Mouse (Mus musculus) telencephalon, adult 2 months (tissue): Measurements from ENCODE around the gene Gm6034.
"Not testable (repeated sequence)": the region's sequence is repeated elsewhere in the genome, so short reads cannot be mapped to it uniquely, and the experiment has no call there.

Experiments
- DNase-seq: peaks from one replicate; pipeline ENCODE4 v3.0.0-alpha.2; 2011; ENCODE audit warnings: low read depth, low spot score

Gm6034 gene

DNA sequence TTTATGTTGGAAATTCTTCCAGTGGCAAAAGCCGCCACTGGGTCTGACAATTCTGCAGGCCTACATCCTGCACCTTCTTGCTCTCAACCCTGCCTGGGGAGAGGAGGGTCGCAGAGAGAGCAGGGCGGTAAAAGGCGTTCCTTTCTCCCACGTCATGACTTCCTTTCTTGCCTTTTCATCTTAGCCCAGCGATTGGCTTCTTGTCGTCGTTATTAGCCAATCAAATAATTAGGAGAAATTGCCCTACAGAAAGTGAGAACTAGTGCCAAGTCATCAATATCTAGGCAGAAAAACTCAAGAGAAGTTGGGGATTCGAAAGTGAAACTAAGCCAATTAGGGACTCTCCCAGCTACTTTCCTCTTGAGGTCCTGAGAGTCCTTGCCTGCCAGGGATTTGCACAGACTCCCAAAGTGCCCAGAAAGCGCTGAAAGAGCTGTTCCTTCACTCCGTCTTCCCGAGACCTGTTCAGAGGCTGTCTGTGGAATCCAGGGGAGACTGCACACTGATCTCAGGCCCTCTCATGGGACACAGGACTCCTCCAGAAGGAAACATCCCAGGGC is at the start of gene Gm6034, which contains the start of gene H2-T22:
Gene Gm6034 (plus strand): TSS at position 352 of the 560 bp plus-strand sequence.
Gene H2-T22 (minus strand): TSS at position 138 of the 560 bp plus-strand sequence.
- peak; percentile 93 for DNase-seq

DNA sequence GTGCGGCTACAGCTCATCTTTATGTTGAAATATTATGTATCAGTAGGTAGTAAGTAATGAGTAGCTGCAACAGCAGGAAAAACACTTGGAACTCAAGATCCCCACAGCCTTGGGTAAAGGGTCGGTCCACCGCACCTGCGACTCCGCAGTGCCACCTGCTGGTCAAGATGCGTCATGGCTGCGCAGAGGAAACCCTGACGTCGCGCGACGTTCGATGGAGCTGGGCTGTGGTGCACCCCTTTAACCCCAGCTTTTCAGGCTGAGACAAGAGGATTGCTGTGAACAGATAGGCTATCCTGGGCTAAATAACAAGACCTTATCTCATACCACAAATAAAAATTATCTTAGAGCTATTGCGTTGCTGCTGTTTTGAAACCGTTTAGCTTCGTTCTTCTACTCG is 49.1 kb upstream of the Gm6034 start:
- DNase-seq = peak; percentile 69

GRCm38 (mm10) chr17:35994175-35994878 is 48.4 kb upstream of the Gm6034 start:
- DNase-seq = peak; percentile 90

- DNase-seq = no peak
Measured at GRCm38 (mm10) chr17:35994879-35995240, 47.9 kb upstream of the Gm6034 start.

DNA sequence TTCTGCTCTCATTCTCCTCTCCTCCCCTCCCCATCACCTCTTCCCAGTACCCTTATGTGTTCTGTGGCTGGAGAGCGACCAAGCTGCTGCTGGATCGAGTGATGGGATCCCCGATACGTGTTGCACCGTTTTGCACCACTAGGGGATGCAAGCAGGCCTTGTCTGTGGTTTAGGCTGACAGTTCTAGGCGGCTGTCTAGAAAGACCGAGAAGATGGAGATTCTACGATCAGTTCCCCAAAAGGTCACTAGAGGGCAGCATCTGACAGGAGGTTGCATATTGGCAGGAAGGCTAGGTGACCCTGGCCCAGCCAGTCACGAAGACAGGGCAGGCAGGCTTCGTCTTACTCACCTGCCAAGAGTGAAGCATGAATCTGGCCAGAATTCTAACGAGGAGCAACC is 45.8 kb upstream of the Gm6034 start:
- peak; percentile 91 for DNase-seq

DNA sequence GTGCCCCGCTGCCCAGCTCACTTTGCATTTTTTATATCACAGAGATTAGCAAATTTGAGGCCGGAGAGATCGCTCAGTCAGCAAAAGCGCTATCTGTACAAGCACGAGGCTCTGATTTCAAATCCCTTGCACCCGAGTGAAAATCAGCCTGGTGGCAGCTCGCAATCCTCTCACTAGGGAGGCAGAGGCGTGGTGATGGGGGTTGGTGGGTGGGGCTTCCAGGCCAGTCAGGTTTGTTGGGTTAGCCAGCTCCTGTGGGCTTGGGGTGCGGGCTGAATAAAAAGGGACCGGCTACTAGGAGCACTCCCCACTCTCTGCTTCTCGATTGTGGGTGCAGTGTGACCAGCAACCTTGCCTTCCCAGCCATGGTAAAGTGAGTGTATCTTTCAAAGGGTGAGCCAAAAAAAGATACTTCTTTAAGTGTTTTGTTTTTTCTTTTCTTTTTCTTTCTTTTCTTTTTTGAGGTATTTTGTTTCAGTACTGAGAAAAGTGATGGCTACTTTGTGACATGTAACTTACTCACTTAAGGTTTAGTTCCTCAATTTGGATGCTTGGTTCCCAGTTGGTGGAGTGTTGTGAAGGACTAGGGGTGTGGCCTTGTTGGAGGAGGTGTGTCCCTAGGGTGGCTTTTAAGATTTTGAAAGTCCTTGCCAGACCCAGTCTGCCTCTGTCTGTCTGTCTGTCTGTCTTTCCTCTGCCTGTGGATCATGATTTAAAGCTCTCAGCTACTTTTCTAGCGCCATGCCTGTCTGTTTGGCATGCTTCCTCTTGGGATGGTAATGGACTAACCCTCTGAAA is 44.8 kb upstream of the Gm6034 start:
- DNase-seq = no peak

GRCm38 (mm10) chr17:35998545-35999305 is 44.0 kb upstream of the Gm6034 start:
- DNase-seq = no peak

GRCm38 (mm10) chr17:35999356-35999755 is 43.4 kb upstream of the Gm6034 start:
- DNase-seq = no peak

DNA sequence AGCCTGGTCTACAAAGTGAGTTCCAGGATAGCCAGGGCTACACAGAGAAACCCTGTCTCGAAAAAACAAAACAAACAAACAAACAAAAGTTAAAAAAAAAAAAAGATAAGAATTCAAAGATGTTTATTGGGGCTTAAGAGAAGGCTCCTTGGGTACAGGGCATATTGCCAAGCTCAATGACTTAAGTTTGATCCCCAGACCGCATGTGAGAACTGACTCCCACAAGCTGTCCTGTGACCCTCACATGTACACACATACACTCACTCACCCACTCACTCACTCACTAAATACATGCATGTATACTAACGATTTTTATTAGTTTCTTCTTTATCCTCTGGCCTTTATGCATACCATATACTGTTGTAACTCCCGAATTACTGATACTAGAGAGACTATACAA is 42.4 kb upstream of the Gm6034 start:
- no peak for DNase-seq

DNA sequence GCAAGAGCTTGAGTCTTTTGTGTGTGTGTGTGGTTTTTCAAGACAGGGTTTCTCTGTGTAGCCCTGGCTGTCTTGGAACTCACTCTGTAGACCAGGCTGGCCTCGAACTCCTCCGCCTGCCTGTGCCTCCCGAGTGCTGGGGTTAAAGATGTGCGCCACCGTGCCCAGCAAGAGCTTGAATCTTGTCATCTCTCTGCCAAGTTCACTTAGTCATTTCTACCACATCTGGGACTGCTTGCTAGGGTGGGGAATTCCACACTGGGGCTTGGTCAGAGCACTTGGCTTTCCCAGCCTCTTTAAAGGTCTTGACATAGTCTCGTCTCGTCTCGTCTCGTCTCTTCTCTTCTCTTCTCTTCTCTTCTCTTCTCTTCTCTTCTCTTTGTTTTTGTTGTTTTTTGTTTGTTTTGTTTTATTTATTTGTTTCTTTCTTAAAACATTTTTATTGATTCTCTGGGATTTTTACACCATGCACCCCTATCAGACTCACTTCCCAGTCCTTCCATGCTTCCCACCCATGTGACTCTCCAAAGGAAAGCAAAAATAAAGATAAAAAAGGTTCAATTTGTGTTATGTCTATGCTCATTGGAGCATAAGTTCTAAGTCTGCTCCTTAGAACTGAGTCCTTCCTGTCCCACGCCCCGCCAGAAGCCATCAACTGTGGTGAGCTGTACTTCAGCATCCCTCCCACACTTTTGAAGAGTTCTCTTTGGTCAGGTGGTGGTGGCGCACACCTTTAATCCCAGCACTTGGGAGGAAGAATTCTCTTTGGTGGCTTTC is 41.5 kb upstream of the Gm6034 start:
- no peak for DNase-seq

- DNase-seq = no peak
Measured at GRCm38 (mm10) chr17:36001966-36002365, 40.8 kb upstream of the Gm6034 start.

- no peak for DNase-seq
Measured at GRCm38 (mm10) chr17:36003331-36003730, 39.4 kb upstream of the Gm6034 start.

DNA sequence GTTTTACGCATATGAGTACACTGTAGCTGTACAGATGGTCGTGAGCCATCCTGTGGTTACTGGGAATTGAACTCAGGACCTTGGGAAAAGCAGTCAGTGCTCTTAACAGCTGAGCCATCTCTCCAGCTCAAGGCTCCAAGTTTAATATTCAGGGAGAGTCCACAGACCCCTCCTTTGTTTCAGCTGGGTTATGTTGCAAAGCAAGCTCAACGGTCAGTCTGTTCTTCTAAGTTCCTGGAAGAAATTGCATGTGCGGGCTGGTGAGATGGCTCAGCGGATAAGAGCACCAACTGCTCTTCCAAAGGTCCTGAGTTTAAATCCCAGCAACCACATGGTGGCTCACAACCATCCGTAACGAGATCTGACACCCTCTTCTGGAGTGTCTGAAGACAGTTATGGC is 38.4 kb upstream of the Gm6034 start:
- not testable (repeated sequence) for DNase-seq

- DNase-seq = no peak
Measured at GRCm38 (mm10) chr17:36014977-36015376, 27.8 kb upstream of the Gm6034 start.

DNA sequence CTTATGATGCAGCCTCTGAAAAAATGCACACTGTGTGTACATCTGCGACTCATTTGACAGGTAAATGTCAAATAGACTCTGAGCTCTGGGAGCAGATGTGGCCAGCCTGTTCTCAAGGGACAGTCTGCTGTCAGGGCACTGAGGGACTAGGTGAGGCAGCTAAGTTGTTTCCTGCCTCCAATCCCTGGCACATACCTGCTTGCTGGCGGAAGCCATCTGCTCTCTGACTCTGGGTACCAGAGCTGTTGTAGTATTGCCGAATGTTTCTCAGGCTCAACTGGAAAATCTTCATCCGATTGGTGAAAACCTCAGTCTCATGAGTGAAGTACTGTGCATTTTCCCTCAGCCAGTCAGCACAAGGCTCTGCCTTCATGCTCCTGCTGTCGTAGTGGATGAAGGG is 25.7 kb upstream of the Gm6034 start:
- no peak for DNase-seq

- DNase-seq = no peak
Measured at GRCm38 (mm10) chr17:36018979-36019378, 23.8 kb upstream of the Gm6034 start.

DNA sequence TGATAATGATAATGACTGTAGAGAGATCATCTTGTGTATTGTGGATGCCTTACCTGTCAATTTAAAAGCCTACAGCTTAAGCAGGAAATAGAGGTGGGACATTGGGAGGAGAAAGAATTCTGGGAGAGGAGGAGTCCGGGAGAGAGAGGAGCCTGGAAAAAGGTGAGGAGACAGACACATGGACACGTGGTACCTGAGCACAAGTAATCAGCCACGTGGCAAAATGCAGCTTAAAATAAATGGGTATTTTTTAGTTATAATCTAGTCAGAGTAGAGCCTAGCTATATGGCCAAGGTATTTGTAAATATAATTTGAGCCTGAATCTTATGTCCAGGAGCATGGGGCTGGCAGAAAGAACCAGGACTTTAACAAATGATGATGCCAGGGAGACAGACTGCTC is 23.2 kb upstream of the Gm6034 start:
- DNase-seq = no peak

- no peak for DNase-seq
Measured at GRCm38 (mm10) chr17:36020191-36021073, 22.3 kb upstream of the Gm6034 start, which contains the start of gene H2-T24. Gene H2-T24, minus strand, starts transcription at chr17:36020560.

- no peak for DNase-seq
Measured at GRCm38 (mm10) chr17:36021309-36021708, 21.5 kb upstream of the Gm6034 start.

DNA sequence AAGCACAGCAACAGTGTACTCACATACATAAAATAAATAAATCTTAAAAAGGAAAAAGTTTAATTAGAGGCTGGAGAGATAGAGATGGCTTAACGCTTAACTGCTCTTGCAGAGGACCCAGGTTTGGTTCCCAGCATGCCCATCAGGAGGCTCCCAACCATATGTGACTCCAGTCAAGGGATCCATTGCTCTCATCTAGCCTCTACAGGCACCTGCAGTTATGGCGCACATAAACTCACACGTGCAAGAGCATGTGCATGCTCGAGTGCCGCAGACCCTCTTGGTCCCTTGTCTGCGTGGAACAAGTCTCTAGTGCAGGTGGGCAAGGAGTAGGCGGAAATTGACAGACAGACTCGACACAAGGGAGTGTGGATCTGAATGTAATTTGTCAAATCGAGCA is 20.7 kb upstream of the Gm6034 start:
- no peak for DNase-seq
